Mouse (Mus musculus) ovary, adult 10 weeks (tissue): ENCODE measurements around the gene Trim29. TPM values are rescaled to one million over a fixed set of nuclear protein-coding genes. Genes with fewer than 3 reads are reported as not detected.

Experiments used
- polyA plus RNA-seq: library from polyadenylated mRNA; stranded (reverse); fragments of 350-450 nt; fragmentation: Illumina TruSeq; extraction: RNeasy Lipid Tissue Mini Kit (QIAGEN cat#74804); gene quantifications from one replicate; pipeline ENCODE4 v1.2.3, GENCODE M21; 2014

Trim29 gene
- polyA plus RNA-seq: not detected

DNA sequence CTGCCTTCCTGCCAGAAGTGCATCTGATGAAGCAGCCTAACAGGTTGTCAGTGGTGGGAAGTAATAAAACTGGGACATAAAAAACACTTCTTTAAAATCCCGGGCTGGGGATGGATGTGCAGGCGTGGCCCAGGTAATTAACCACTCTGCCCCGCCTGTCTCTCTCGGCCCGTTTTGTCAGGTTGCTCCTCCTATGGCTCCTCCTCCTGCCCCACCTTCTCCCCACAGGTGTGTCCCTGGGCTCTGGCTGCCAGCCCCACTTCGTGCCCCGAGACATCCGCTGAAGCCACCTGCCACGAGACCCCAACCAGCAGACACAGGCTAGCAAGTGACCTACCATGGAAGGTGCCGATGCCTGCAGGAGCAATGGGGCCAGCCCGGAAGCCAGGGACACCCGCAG is at the start of gene Trim29:
TSS of gene Trim29 (plus strand) at position 311 of the 400 bp plus-strand sequence.

Other genes with a start within 250 kb of the Trim29 start
- 81.1 TPM for gene Arhgef12, start 203.6 kb upstream of the Trim29 start, polyA plus RNA-seq
- 12.2 TPM for gene Tmem136, start 194.3 kb upstream of the Trim29 start, polyA plus RNA-seq
- 0.57 TPM for gene Pou2f3, start 100.5 kb upstream of the Trim29 start, polyA plus RNA-seq
- 1.5 TPM for gene Oaf, start 70.9 kb upstream of the Trim29 start, polyA plus RNA-seq